Mouse (Mus musculus): ENCODE results near the gene Lrba.
A peak's percentile ranks its signal among the peaks of the same experiment; 100 is the strongest.

Gene Lrba

GRCm38 (mm10) chr3:86559635-86560034 is 335.2 kb downstream of the Lrba start:
- DNase-seq (ENCODE audit: extremely low spot score): no peak

GRCm38 (mm10) chr3:86560281-86561022 is 336.0 kb downstream of the Lrba start:
- no peak for DNase-seq (ENCODE audit: extremely low spot score)

GRCm38 (mm10) chr3:86561023-86561344 is 336.5 kb downstream of the Lrba start:
- DNase-seq (ENCODE audit: extremely low spot score): no peak

DNA sequence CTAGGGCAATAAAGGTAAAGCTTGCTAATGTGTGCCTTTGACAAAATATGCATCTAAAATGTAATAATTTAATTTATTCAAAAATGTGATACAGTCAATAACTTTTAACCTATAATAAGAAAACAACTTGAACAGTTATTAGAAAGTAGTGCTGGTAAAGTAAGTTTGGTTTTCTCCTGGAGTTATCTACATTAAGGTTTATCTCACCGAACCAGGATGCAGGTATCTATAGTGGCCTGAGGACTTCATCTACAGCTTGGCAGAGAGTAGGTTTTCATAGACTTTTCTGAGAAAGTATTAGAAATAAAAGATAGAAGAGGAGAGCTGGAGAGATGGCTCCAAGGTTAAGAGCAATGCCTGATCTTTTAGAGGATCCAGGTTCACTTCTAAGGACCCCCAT is 336.9 kb downstream of the Lrba start:
- no peak for DNase-seq (ENCODE audit: extremely low spot score)

DNA sequence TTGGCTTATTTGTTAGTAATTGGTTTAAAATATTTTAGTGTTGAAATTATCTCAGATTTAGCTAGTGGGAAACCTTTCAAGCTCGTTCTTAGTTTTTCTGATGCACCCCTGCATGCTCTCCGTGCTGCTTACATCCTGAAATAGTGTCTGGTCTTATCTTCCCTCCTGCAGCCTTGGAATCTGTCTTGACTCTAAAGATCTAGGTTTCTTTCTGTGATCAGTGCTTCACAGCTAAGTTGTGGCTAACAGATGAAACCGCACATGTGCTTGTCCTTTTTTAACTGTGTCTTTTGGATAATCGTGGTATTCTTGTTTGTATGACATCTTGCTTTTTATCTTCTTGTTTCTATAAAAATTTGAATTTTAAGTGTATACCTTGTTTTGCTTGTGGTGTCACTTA is 342.8 kb downstream of the Lrba start:
- DNase-seq (ENCODE audit: extremely low spot score): no peak

GRCm38 (mm10) chr3:86571518-86571917 is 347.0 kb downstream of the Lrba start:
- peak; percentile 7 for DNase-seq (ENCODE audit: extremely low spot score)

DNA sequence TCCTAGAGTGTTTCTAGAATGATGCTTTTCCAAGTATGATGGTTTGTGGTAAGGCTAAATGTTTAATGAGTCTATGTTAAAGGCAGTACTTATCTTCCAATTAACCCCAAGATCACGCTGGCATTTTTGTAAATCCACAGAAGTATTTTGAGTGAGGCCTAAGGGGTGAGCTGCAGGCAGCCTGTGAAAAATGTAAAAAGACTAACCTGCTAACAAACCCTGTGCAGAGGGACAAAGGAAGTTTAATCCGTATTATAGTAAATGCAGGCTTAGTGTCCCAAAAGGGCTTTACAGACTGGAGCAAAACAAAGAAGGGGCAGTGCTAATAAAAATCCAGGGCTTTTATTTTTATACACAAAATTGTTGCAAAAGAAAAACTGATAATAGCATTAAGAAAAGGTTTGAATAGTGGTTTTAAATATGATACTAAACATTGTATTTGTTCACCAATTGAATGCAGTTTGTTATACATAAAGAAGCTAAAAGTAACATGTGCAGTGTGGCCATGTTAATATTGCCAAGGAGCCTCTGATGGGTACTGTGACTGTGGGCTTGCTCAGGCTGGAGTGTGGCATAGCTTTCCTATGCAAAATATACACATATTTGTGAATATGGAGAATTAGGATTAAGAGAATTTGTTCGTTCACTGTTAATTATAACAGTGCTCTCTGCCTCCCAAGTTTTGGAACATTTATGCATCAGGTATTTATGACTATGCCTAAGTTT is 348.2 kb downstream of the Lrba start:
- DNase-seq (ENCODE audit: extremely low spot score): peak; percentile 14

DNA sequence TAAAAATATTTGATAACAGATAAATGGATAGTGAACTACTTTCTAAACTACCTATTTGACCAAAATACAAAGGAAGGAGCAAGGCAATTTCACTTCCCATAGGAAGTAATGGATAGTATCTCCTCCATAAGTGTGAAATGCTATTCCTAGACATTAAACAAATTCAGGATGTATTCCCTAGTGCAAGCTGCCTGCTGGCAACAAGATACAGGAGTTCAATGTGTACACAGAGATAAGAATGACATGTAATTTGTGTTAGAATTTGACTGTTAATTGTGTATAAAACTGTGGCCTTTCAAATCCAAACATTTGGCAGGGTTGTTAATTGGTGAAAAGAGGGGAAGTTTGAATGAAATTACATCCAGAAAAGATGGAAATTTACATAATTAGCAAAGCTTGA is 350.8 kb downstream of the Lrba start:
- DNase-seq (ENCODE audit: extremely low spot score): no peak

DNA sequence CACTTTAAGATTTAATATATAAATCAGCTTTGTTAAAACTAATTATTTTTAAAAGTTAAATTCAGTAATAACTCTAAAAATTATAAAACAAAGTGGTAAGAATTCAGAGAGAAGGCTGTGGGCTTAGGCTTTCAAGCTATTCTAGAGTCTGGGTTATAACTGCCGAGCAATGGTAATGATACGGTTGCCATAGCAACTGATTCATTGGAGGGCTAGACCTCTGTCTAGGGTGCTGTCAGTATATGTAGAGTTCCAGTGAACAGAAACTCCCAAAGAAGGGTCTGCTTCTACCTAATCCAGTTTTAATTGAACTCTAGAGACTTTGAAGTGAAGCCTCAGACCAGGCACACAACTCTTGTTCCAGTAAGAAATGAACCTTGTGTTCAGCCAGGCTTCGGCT is 377.8 kb downstream of the Lrba start:
- peak; percentile 8 for DNase-seq (ENCODE audit: extremely low spot score)

DNA sequence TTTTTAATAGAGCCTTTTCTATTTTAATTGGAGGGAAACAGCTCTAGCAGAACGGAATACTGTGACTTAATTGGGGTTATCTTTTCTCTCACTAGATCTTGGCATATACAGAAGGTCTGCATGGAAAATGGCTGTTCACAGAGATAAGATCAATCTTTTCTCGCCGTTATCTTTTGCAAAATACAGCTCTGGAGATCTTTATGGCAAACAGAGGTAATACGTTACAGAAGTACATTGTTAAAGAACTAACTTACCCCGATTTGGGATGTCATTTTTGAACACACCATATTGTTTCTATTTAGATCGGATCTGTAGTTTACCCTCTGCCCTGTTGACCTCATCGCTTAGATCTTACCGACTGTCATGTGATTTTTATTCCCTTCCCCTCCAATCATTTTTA is 381.3 kb downstream of the Lrba start:
- DNase-seq (ENCODE audit: extremely low spot score): no peak

DNA sequence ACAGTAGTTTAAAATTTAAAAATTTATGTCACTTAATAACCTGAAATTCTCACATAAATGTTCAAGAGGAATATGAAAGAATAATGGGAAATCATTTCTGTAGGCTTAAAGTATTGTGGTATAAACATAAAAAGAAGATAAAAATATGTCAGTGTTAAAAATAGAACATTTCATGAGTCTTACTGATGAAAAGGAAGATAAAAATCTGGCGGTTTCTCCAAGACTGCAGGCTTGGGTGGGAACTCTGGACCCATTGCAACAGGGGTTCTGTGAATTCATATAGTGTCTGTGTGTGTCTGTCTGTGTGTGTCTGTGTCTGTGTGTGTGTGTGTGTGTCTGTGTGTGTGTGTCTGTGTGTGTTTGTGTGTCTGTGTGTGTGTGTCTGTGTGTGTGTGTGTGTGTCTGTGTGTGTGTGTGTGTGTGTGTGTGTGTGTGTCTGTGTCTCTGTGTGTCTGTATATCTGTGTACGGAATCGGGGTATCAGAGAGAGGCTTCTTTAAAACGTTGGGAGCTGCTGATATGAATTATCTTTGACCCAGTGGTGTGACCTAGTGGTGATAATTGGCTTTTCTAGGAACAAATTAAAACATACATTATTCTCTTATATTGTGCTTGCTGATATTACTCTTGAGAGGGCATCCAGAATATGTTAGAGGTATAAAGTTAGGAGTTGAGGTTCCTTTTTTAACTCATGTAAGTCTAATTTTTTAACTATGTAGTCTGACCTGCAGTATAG is 402.7 kb downstream of the Lrba start:
- DNase-seq (ENCODE audit: extremely low spot score): no peak

GRCm38 (mm10) chr3:86629379-86629778 is 404.9 kb downstream of the Lrba start:
- DNase-seq (ENCODE audit: extremely low spot score): no peak

DNA sequence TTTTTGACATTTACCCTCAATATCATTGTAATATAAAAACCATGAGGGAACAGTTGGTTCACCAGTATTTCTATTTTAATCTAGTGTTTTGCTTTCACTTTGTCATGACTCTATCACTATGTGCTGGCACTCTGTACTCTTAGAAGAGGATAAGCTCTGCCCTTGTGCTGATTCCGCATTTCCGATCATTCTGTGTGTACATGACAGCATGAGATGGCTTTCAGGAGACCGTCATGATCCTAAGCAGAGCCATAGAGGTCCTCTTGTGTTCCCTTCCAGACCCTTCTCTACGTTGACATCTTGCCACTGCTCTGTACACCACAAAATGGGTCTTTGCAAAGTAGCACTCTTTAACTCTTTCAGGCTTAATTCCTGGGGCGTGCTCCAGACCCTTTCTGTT is 411.0 kb downstream of the Lrba start:
- no peak for DNase-seq (ENCODE audit: extremely low spot score)

GRCm38 (mm10) chr3:86635940-86636339 is 411.5 kb downstream of the Lrba start:
- no peak for DNase-seq (ENCODE audit: extremely low spot score)

GRCm38 (mm10) chr3:86638552-86639348 is 414.3 kb downstream of the Lrba start:
- DNase-seq (ENCODE audit: extremely low spot score): no peak

DNA sequence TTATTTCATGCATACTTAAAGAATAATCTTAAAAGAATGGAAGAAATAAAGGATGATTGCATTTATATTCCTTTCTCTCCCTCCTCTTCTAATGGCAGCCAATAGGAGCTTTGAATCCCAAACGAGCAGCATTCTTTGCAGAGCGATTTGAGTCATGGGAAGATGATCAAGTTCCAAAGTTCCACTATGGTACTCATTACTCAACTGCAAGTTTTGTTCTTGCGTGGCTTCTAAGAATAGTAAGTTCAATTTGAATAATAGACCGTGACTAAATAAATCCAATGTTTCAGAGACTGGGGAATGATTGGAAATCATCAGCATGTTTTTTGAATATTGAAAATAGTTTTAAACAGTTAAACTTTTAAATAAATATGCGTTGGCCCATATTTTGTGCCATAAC is 416.9 kb downstream of the Lrba start:
- no peak for DNase-seq (ENCODE audit: extremely low spot score)

- DNase-seq (ENCODE audit: extremely low spot score): no peak
Observed at GRCm38 (mm10) chr3:86641796-86642195, 417.3 kb downstream of the Lrba start.

DNA sequence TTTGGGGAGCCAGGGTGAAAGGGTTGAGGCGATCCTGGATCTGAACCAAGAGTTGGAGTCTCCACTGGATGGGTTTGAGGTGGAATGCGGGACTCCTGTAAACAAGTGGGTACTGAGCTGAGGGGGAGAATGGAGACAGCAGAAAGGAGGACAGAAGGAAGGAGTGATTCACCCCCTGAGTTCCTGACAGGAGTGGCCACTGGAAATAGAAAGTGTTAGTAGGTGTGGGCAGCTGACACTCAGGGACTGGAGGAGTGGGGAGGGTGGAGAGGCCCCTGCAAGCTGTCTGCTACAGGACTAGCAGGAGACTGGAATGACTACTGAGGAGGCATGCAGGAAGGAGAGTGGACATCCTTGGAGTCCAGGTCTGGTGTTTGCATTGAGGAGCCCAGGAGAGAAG is 422.3 kb downstream of the Lrba start:
- no peak for DNase-seq (ENCODE audit: extremely low spot score)

GRCm38 (mm10) chr3:86651006-86651405 is 426.5 kb downstream of the Lrba start:
- no peak for DNase-seq (ENCODE audit: extremely low spot score)

GRCm38 (mm10) chr3:86659326-86659725 is 434.8 kb downstream of the Lrba start:
- DNase-seq (ENCODE audit: extremely low spot score): no peak

DNA sequence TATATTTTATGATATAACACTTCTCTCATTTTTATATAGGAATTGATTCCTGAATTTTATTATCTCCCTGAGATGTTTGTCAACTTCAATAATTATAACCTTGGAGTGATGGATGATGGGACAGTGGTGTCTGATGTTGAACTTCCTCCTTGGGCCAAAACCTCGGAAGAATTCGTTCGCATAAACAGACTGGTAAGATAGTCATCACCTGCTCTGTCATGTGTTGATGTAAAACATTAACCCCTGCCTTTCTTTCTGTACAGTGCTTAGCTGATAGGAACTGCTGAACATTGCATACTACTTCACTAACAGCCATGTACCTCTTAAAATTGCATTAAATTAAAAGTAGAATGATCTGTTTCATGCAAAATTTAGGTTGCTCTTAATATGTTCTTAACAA is 439.9 kb downstream of the Lrba start:
- DNase-seq (ENCODE audit: extremely low spot score): no peak

GRCm38 (mm10) chr3:86668146-86668545 is 443.7 kb downstream of the Lrba start:
- no peak for DNase-seq (ENCODE audit: extremely low spot score)

Measured in embryo, embryonic 9.5 days (tissue).